22 mouse cellular contexts compared by ENCODE assay signal in genomic region chr12:36831307-36831997, GRCm38 (mm10).
DNase-seq lines count a peak whose midpoint lies in the region; ATAC-seq lines count a peak whose summit lies in the region.
"Had no signal": no experiment of that assay in that cellular context is flagged by ENCODE, and none has a peak within 500 bp of the region (broad histone marks: within the 10 kb centered on the region; RNA-seq: fewer than 3 reads in every experiment).

No protein-coding gene starts in this region.

- no peaks in the 10 kb centered on the region; the same call in 1 of the 2 replicates for H3K4me1 ChIP-seq in embryonic facial prominence, embryonic 14.5 days (ENCODE audit: control insufficient read depth, insufficient read depth, low read length)
- peaks cover 4% of the 10 kb centered on the region; the same call in 1 of the 2 replicates for H3K4me1 ChIP-seq in embryonic facial prominence, embryonic 10.5 days
- no peaks in the 10 kb centered on the region for H3K4me1 ChIP-seq in midbrain, embryonic 15.5 days
- H3K4me1 ChIP-seq in midbrain, embryonic 16.5 days (ENCODE audit: control insufficient read depth, insufficient read depth, low read length): no peaks in the 10 kb centered on the region
- H3K4me1 ChIP-seq: midbrain, embryonic 10.5 days; neural tube, embryonic 12.5 days had no signal

- DNase-seq in embryonic facial prominence, embryonic 14.5 days (ENCODE audit: low spot score): peak; percentile 42
- DNase-seq in embryonic facial prominence, embryonic 10.5 days (ENCODE audit: low spot score): no peak
- no peak for DNase-seq in frontal cortex, postnatal 36 days (ENCODE audit: low spot score in 2 of 2)
- no peak for DNase-seq in kidney, postnatal 14 days
- DNase-seq: adrenal gland, postnatal 14 days; cerebellum, adult 18-20 months; cerebellum, postnatal 25 days; gastrocnemius, adult 2 months; heart, postnatal 36 days; lung, adult 2 months; lung, postnatal 36 days; thymus, adult 2 months had no signal

- no peak overlapping the region for H3K27ac ChIP-seq in embryonic facial prominence, embryonic 14.5 days (replicated peaks; ENCODE audit: low read depth, low read length)
- no peak overlapping the region for H3K27ac ChIP-seq in embryonic facial prominence, embryonic 10.5 days (replicated peaks)
- no peak overlapping the region for H3K27ac ChIP-seq in midbrain, embryonic 15.5 days
- no peak overlapping the region for H3K27ac ChIP-seq in midbrain, embryonic 16.5 days (ENCODE audit: low read length)
- H3K27ac ChIP-seq: gastrocnemius, adult 2 months; kidney, embryonic 15.5 days; midbrain, embryonic 10.5 days; neural tube, embryonic 12.5 days had no signal

- WGBS in embryonic facial prominence, embryonic 14.5 days: 54% methylated on average over 14 of the region's 14 CpGs
- WGBS in embryonic facial prominence, embryonic 10.5 days: 82% methylated on average over 14 of the region's 14 CpGs
- 77% methylated on average over 14 of the region's 14 CpGs for WGBS in midbrain, embryonic 15.5 days
- WGBS in midbrain, embryonic 16.5 days: 75% methylated on average over 14 of the region's 14 CpGs

- no peak overlapping the region for H3K9ac ChIP-seq in embryonic facial prominence, embryonic 14.5 days (ENCODE audit: low read depth, low read length)
- no peak overlapping the region for H3K9ac ChIP-seq in midbrain, embryonic 15.5 days
- H3K9ac ChIP-seq in midbrain, embryonic 16.5 days (ENCODE audit: low read depth, low read length): no peak overlapping the region
- H3K9ac ChIP-seq: kidney, embryonic 15.5 days; neural tube, embryonic 12.5 days had no signal

- H3K4me2 ChIP-seq in embryonic facial prominence, embryonic 14.5 days (ENCODE audit: low read depth, low read length): no peak overlapping the region
- H3K4me2 ChIP-seq in midbrain, embryonic 15.5 days: no peak overlapping the region
- H3K4me2 ChIP-seq in midbrain, embryonic 16.5 days (ENCODE audit: low read length): no peak overlapping the region
- H3K4me2 ChIP-seq: kidney, embryonic 15.5 days; neural tube, embryonic 12.5 days had no signal

- H3K36me3 ChIP-seq in embryonic facial prominence, embryonic 14.5 days (ENCODE audit: control insufficient read depth, insufficient read depth, low read length): no peaks in the 10 kb centered on the region
- no peaks in the 10 kb centered on the region for H3K36me3 ChIP-seq in embryonic facial prominence, embryonic 10.5 days (replicated peaks)
- no peaks in the 10 kb centered on the region for H3K36me3 ChIP-seq in midbrain, embryonic 15.5 days (replicated peaks)
- no peaks in the 10 kb centered on the region for H3K36me3 ChIP-seq in midbrain, embryonic 16.5 days (ENCODE audit: control insufficient read depth, insufficient read depth, low read length)
- H3K36me3 ChIP-seq: kidney, embryonic 15.5 days; midbrain, embryonic 10.5 days; neural tube, embryonic 12.5 days had no signal

- H3K27me3 ChIP-seq in embryonic facial prominence, embryonic 14.5 days (replicated peaks; ENCODE audit: control insufficient read depth, insufficient read depth, low read length): no peaks in the 10 kb centered on the region
- H3K27me3 ChIP-seq in embryonic facial prominence, embryonic 10.5 days (replicated peaks; ENCODE audit: low read depth, poor library complexity, severe bottlenecking): no peaks in the 10 kb centered on the region
- H3K27me3 ChIP-seq in midbrain, embryonic 15.5 days (replicated peaks): no peaks in the 10 kb centered on the region
- H3K27me3 ChIP-seq in midbrain, embryonic 16.5 days (ENCODE audit: control insufficient read depth, insufficient read depth, low read depth, low read length): no peaks in the 10 kb centered on the region
- H3K27me3 ChIP-seq: kidney, embryonic 15.5 days; neural tube, embryonic 12.5 days had no signal

- no peak for ATAC-seq in embryonic facial prominence, embryonic 14.5 days (ENCODE audit: low read depth)
- ATAC-seq in midbrain, embryonic 15.5 days (replicated peaks): 0 out of 2 replicates have a peak, but pooled peaks have one; percentile 30
- ATAC-seq in midbrain, embryonic 16.5 days: no peak
- ATAC-seq in hematopoietic stem cell, adult 5-6 weeks (replicated peaks in 1 of 2; ENCODE audit: insufficient read depth in 1 of 2, low FRiP score in 2 of 2, low TSS enrichment in 1 of 2, low read depth in 1 of 2, poor library complexity in 2 of 2, severe bottlenecking in 2 of 2): peak; percentile 93 to 95
- peak; percentile 97 for ATAC-seq in megakaryocyte progenitor cell, adult 5-6 weeks (replicated peaks; ENCODE audit: poor library complexity)
- ATAC-seq: forebrain, embryonic 16.5 days; hindbrain, embryonic 16.5 days; intestine, embryonic 16.5 days had no signal

- H3K9me3 ChIP-seq in embryonic facial prominence, embryonic 14.5 days (ENCODE audit: control insufficient read depth, low read length): no peaks in the 10 kb centered on the region
- H3K9me3 ChIP-seq in embryonic facial prominence, embryonic 10.5 days: no peaks in the 10 kb centered on the region
- H3K9me3 ChIP-seq in midbrain, embryonic 15.5 days: no peaks in the 10 kb centered on the region
- H3K9me3 ChIP-seq in midbrain, embryonic 16.5 days (replicated peaks; ENCODE audit: control insufficient read depth, low read length, poor library complexity, severe bottlenecking): no peaks in the 10 kb centered on the region
- H3K9me3 ChIP-seq: kidney, embryonic 15.5 days; midbrain, embryonic 10.5 days; neural tube, embryonic 12.5 days had no signal

- H3K4me3 ChIP-seq in embryonic facial prominence, embryonic 14.5 days (ENCODE audit: low read depth, low read length): no peak overlapping the region
- no peak overlapping the region for H3K4me3 ChIP-seq in embryonic facial prominence, embryonic 10.5 days
- no peak overlapping the region for H3K4me3 ChIP-seq in midbrain, embryonic 15.5 days
- no peak overlapping the region for H3K4me3 ChIP-seq in midbrain, embryonic 16.5 days (ENCODE audit: low read depth, low read length)
- H3K4me3 ChIP-seq: gastrocnemius, adult 2 months; kidney, embryonic 15.5 days; midbrain, embryonic 10.5 days; neural tube, embryonic 12.5 days had no signal

Comparison
In these comparisons a context has a peak if more than half of its experiments do, and no peak if none do; other contexts are left out.
1. ATAC-seq: peak in midbrain, embryonic 15.5 days (single experiment), hematopoietic stem cell, adult 5-6 weeks (2 of 2) and megakaryocyte progenitor cell, adult 5-6 weeks (single experiment); none in embryonic facial prominence, embryonic 14.5 days (single experiment) and midbrain, embryonic 16.5 days (single experiment).